Mouse (Mus musculus) spleen, adult 2 months (tissue): ENCODE data around the gene Elfn1.

Source experiments
- CTCF ChIP-seq: fragments of 200-500 bp; IDR thresholded peaks from 2 replicates; pipeline ENCODE4 v1.5.1; 2011; ENCODE audit warnings: mild to moderate bottlenecking, inconsistent platforms; ENCODE audit not compliant: insufficient read depth, insufficient read length, insufficient replicate concordance; ENCODE audit errors: extremely low read depth
- POLR2A ChIP-seq: fragments of 200-500 bp; IDR thresholded peaks from 2 replicates; pipeline ENCODE4 v1.6.1; 2011; ENCODE audit warnings: low read depth, low read length, inconsistent platforms

DNA sequence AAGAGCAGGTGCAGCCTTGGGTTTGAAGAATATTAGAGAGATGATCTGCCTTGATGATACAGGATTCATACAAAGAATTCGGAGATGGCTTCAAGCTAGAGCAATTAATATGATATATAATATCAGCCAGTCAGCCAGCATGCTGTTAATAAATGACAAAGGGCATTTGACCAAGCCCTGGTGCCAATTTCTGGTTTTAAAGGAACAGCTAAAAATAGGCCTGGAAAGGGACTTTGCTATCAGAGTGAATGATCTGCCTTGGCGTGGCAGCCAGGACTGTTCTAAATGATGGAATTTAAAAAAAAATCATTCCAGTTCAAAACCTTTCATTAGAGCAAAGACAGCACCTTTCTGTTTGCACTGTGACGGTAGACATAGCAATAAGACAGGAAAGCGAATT is 52.0 kb downstream of the Elfn1 start:
- TF ChIP-seq CTCF (no peak), POLR2A (no peak)
